Mouse (Mus musculus) adrenal gland, adult 2 months (tissue): ENCODE results near the gene Hist1h4f. TPM values are rescaled to one million over a fixed set of nuclear protein-coding genes. Genes with fewer than 3 reads are reported as not detected.
"Not testable (repeated sequence)": the region's sequence is repeated elsewhere in the genome, so short reads cannot be mapped to it uniquely, and the experiment has no call there.

Experiments used
- DNase-seq: peaks from one replicate; pipeline ENCODE4 v3.0.0; 2021
- polyA plus RNA-seq: library from polyadenylated mRNA; depleted of rRNA; stranded (reverse); fragments of >200 nt; gene quantifications from 2 replicates; pipeline ENCODE4 v1.2.3, GENCODE M21; 2012
- total RNA-seq, 2 experiments: library from RNA; stranded (reverse); gene quantifications; 2 replicates each; pipeline ENCODE4 v1.2.3; 2021

Gene Hist1h4f
- total and polyA plus RNA-seq, 3 experiments, result 0.40 to 51.6 (median 37.2) TPM

DNA sequence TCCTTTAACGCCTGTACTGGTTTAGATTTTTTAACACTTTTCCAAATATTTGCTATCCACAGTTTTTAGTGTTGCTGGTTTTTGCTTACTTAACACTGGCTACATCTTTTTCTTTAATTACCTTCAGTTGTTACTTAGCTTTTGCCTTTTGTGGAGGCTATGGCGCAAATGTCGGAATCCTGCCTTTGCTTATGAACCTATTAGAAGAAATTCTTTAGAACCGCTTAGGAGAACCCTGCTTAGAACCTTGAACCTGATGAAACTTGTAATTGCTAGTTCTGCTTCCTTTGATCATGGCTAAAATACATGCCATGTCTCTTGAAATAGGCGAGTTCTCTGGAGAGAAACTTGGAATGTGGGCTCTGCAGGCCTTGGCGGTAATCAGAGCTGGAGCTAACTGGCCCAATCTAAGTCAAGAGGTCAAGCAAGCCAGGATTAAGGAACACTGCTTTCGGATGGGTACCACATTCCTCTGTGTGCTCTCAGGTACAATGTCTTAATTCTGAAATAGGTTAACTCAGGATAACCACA is 25.0 kb upstream of the Hist1h4f start:
- no peak for DNase-seq

- DNase-seq, result not testable (repeated sequence)
Measured at GRCm38 (mm10) chr13:23575864-23576313, 24.4 kb upstream of the Hist1h4f start.

DNA sequence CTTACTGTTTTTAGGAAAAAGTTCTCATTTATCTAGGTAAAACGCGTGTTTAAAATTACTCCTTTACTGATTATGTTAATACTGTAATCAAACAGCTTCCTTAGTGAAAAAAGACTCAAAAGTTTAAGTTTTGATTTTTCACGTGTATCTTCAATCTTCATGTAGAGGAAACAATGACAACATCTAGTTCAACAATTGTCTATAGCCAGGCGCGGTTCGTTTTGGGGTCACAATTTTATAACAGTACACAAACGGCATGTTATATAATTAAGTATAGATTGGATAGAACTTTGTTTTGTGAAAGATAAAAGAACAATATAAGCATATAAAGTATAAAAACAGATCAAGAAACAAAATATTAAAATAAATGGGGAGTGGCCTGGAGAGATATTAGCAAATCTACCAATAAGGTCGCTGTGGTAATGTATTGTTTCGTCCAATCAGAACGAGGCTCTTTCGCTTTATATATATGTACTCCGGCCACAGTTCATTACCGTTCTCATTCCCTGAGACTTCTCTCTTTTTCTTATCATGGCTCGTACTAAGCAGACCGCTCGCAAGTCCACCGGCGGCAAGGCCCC is 23.9 kb upstream of the Hist1h4f start, which contains the start of gene Hist1h3d:
Gene Hist1h3d, plus strand, starts transcription at position 493 of the 581 bp plus-strand sequence.
- peak; percentile 57 for DNase-seq

DNA sequence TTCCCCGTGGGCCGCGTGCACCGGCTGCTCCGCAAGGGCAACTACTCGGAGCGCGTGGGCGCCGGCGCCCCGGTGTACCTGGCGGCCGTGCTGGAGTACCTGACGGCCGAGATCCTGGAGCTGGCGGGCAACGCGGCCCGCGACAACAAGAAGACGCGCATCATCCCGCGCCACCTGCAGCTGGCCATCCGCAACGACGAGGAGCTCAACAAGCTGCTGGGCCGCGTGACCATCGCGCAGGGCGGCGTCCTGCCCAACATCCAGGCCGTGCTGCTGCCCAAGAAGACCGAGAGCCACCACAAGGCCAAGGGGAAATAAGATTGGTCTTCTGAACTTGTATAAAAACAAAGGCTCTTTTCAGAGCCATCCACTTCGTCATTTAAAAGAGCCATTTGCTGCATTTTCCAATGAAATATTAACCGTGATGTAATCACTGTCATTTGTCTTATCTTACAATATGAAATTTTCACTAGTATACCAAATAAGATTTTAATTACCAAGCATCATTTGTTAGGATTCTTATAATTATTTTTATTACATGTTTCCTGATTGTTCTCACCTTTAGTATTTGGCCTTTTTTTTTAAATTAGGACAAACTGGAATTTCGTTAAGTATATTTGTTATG is 23.2 kb upstream of the Hist1h4f start:
- not testable (repeated sequence) for DNase-seq

DNA sequence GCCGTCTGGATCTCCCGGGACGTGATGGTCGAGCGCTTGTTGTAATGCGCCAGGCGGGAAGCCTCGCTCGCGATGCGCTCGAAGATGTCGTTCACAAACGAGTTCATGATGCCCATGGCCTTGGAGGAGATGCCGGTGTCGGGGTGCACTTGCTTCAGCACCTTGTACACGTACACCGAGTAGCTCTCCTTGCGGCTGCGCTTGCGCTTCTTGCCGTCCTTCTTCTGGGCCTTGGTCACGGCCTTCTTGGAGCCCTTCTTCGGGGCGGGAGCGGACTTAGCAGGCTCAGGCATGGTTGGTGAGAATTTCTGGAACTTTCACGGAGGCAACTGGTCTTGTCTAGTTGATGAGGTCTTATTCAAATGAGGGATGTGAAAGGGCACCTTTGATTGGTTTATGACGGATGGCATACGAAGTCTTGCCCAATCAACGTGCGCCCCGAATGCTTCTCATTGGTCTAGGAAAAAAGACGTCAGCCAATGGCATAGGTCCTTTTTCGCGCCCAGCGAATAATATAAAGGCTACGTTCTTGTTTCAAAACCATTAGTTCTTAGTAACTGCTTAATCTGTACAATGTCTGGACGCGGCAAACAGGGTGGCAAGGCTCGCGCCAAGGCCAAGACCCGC is 22.6 kb upstream of the Hist1h4f start, which contains the start of the genes Hist1h2bf and Hist1h2ad:
Gene Hist1h2bf, minus strand, starts transcription at position 299 of the 627 bp plus-strand sequence.
Gene Hist1h2ad, plus strand, starts transcription at position 484 of the 627 bp plus-strand sequence.
- DNase-seq, result peak; percentile 87

- DNase-seq, result not testable (repeated sequence)
Measured at GRCm38 (mm10) chr13:23573034-23573897, 21.8 kb upstream of the Hist1h4f start.

- no peak for DNase-seq
Measured at GRCm38 (mm10) chr13:23572218-23573033, 21.0 kb upstream of the Hist1h4f start.

DNA sequence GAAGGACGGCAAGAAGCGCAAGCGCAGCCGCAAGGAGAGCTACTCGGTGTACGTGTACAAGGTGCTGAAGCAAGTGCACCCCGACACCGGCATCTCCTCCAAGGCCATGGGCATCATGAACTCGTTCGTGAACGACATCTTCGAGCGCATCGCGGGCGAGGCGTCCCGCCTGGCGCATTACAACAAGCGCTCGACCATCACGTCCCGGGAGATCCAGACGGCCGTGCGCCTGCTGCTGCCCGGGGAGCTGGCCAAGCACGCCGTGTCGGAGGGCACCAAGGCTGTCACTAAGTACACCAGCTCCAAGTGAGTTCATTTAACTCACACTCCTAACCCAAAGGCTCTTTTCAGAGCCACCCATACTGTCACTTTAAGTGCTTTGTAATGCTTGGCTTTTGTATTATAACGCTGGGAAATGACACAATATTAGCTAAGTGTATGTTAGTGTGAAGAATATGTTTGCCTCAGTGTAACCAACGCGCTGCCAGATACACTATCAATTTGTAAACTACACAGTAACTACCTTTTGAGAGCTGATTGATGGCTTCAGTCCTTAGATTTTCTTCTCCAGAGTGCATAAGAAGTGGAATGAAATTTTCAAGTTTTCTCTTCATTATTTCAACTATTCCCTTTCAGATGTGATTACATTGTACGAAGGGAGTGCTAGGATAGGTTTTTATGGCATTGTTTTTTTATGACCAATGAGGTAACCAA is 20.2 kb upstream of the Hist1h4f start:
- DNase-seq, result not testable (repeated sequence)

DNA sequence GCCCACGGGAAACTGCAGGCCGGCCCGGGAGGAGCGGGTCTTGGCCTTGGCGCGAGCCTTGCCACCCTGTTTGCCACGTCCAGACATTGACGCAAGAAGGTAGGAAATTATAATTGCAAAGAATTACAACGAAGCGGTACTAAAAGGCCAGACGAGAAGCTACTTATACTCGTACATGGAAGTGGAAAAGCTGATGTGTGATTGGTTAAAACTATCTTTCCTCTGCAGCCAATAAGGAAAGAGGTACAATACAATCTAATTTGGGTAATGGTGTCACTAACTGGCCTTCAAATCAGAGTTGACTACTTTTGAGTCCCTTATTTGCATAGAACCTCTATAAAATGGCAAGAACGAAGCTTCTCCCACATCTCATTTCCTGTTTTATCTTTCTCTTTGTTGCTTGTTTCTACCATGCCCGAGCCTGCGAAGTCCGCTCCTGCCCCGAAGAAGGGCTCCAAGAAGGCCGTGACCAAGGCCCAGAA is 19.6 kb upstream of the Hist1h4f start, which contains the start of the genes Hist1h2ae and Hist1h2bg:
Gene Hist1h2ae, minus strand, starts transcription at position 199 of the 482 bp plus-strand sequence.
Gene Hist1h2bg, plus strand, starts transcription at position 375 of the 482 bp plus-strand sequence.
- DNase-seq, result peak; percentile 84

GRCm38 (mm10) chr13:23570261-23571021 is 19.0 kb upstream of the Hist1h4f start:
- DNase-seq, result not testable (repeated sequence)

DNA sequence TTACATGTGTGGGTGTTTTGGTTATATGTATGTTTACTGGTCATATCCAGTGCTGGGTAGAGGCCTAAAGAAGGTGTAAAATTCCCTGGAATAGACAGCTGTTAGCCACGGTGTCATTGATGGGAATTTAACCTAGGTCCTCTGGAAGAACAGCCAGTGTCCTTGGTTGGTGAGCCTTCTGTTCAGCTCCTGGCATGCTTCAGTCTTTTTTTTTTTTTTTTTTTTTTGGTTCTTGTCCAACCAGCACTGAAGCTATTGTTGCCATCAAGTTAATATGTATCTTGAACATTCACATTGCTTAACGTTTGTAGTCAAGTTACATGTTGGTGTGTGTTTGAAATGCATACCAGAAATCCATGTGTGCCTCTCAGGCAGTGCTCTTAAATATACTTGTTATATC is 13.0 kb upstream of the Hist1h4f start:
- DNase-seq, result no peak

GRCm38 (mm10) chr13:23562699-23563462 is 11.4 kb upstream of the Hist1h4f start:
- DNase-seq, result peak; percentile 41

GRCm38 (mm10) chr13:23561883-23562659 is 10.6 kb upstream of the Hist1h4f start, which contains the start of gene Hist1h3e:
Gene Hist1h3e (minus strand): TSS chr13:23562369.
- peak; percentile 94 for DNase-seq

DNA sequence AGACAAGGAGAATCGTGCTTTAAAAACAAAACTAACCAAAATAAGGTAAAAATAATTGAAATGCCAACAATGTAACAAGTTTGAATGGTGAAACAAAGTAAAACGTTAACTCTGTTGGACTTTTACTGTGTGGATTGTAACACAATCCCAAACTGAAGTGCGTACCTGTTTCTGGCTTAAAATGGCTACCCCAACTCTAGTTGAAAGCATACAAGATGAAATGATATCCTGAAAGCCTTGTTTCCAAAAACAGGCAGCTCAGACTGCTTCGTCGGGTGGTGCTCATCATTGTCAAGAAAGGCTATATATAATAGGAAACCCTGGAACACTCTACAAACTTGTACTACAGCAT is 10.1 kb upstream of the Hist1h4f start:
- not testable (repeated sequence) for DNase-seq

- not testable (repeated sequence) for DNase-seq
Measured at GRCm38 (mm10) chr13:23560699-23561098, 9.3 kb upstream of the Hist1h4f start.

DNA sequence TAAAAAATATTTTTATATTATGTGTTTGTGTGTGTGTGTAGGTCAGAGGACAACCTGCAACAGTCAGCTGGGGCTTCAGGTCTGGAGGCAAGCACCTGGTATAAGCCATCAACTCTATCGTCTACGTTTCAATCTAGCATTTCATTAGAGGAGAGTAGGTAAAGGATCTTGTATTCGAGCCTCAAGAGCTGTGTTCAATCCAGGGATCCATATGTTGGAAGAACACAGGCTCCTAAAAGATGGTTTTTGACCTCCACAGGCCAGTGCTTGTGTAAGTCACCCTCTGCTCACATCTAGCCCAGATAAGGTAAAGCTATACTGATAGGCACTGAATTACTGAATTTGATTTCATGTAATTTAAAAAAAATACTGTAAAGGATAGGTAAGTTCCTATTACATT is 5.5 kb upstream of the Hist1h4f start:
- DNase-seq, result no peak

DNA sequence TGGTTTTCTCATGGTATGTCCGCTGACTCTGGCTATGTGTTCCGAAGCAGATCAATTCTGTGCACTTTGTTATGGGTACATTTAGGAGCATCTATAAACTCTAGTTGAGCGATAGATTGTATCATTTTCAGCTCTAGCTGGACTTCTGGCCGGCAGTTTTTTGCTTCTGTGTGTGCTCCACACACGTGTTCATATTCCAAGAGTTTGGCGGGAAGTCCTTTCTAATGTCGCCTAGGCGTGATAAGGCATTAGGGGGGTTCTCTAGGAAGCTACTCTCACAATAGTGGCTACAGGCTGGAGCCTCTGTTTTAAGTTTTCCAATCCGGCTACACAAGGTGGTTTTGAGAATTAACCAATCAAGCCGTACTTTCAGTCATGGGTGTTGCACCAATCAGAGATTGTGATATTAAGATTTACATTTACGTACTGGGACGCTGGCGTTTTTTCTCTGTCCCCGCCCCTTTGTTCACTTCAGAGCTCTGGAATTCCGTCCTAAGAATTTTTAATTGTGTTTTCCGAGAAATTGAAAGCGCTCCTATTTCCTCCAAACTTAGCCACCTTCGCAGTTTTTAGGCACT is 4.5 kb upstream of the Hist1h4f start:
- peak; percentile 84 for DNase-seq
